Mouse (Mus musculus) adrenal gland, postnatal 0 days (tissue): ENCODE results near the gene Gm27021. TPM values are rescaled to one million over a fixed set of nuclear protein-coding genes. Genes with fewer than 3 reads are reported as not detected.

Source experiments
- polyA plus RNA-seq: library from polyadenylated mRNA; unstranded; fragments of >200 nt; fragmentation: Nextera tagmentation; extraction: Ambion mirVana; gene quantifications from 2 replicates; pipeline ENCODE4 v1.2.1, GENCODE M21; 2015

The Gm27021 gene
- polyA plus RNA-seq, result 1.6 and 4.8 TPM in 2 replicates

GRCm38 (mm10) chr8:120667561-120668373 is at the start of gene Gm27021, which contains the start of gene Cox4i1:
Gene Gm27021 (minus strand): TSS chr8:120668079.
Gene Cox4i1 (plus strand): TSS chr8:120668222.

GRCm38 (mm10) chr8:120668374-120668905 is 561 bp upstream of the Gm27021 start, which contains the start of gene Emc8:
Gene Emc8 (minus strand): TSS chr8:120668573.

GRCm38 (mm10) chr8:120647532-120647931 is 20.3 kb downstream of the Gm27021 start, which contains the start of gene 1190005I06Rik:
Gene 1190005I06Rik (minus strand): TSS chr8:120647632.

GRCm38 (mm10) chr8:120588908-120589771 is 78.7 kb downstream of the Gm27021 start, which contains the start of gene Gins2:
Gene Gins2 (minus strand): TSS chr8:120589304.

Other genes with a start within 250 kb of the Gm27021 start
- 60.6 and 71.9 TPM in 2 replicates for gene Gins2, start 78.8 kb downstream of the Gm27021 start, polyA plus RNA-seq
- gene 1190005I06Rik, start 20.4 kb downstream of the Gm27021 start, polyA plus RNA-seq, result 6.3 TPM in 2 replicates
- gene Cox4i1, start 143 bp upstream of the Gm27021 start, polyA plus RNA-seq, result 1,499 and 1,618 TPM in 2 replicates
- gene Emc8, start 494 bp upstream of the Gm27021 start, polyA plus RNA-seq, result 201 and 220 TPM in 2 replicates
- gene Irf8, start 68.3 kb upstream of the Gm27021 start, polyA plus RNA-seq, result 17.8 and 37.9 TPM in 2 replicates